8 mouse cellular contexts compared by ENCODE assay signal in genomic region chr11:98786359-98787214, GRCm38 (mm10). TPM values are rescaled to one million over a fixed set of nuclear protein-coding genes. Genes with fewer than 3 reads are reported as not detected.
DNase-seq lines count a peak whose midpoint lies in the region; ATAC-seq and TF ChIP-seq lines count a peak whose summit lies in the region.

No protein-coding gene starts in this region.

- peak; percentile 86 for TF ChIP-seq CTCF in cortical plate, adult 2 months (IDR thresholded peaks at IDR 0.05; ENCODE audit: extremely low read depth, insufficient read depth, low read length)

- H3K4me1 ChIP-seq in cortical plate, adult 2 months (ENCODE audit: control insufficient read depth, insufficient read depth, low read length) = peaks cover 13% of the 10 kb centered on the region
- peaks cover 90% of the 10 kb centered on the region for H3K4me1 ChIP-seq in megakaryocyte, embryonic 14.5 days

- H3K9me3 ChIP-seq in megakaryocyte, embryonic 14.5 days = no peaks in the 10 kb centered on the region

- 0 out of 2 replicates have a peak, but pooled peaks have one; percentile 33 for TF ChIP-seq POLR2A in cortical plate, adult 2 months (IDR thresholded peaks at IDR 0.05; ENCODE audit: extremely low read depth, insufficient read depth, low read length)

- peak; percentile 49 for ATAC-seq in inflammation-experienced regulatory T-cells, adult 6 months

- H3K36me3 ChIP-seq in megakaryocyte, embryonic 14.5 days (replicated peaks; ENCODE audit: low read length) = no peaks in the 10 kb centered on the region

- DNase-seq in adrenal gland, adult (ENCODE audit: inconsistent age in 2 of 2, low spot score in 1 of 2) = peak; percentile 96 to 100
- peak; percentile 97 for DNase-seq in gastrocnemius, postnatal 10 days
- DNase-seq in left cerebral cortex, adult 9 months (ENCODE audit: low spot score in 2 of 2) = peak; percentile 92 to 99
- peak; percentile 90 for DNase-seq in right cerebral cortex, postnatal 14 days
- DNase-seq in urinary bladder, postnatal 36 days (ENCODE audit: low spot score in 2 of 2) = peak; percentile 92 to 97

- no peaks in the 10 kb centered on the region for H3K27me3 ChIP-seq in megakaryocyte, embryonic 14.5 days (replicated peaks)

- peak overlapping the region; percentile 97 for H3K27ac ChIP-seq in cortical plate, adult 2 months (ENCODE audit: insufficient read depth, low read length)

- peak overlapping the region; percentile 16; the same call in 1 of the 2 replicates for H3K4me3 ChIP-seq in cortical plate, adult 2 months (ENCODE audit: insufficient read depth, low read length)
- H3K4me3 ChIP-seq in megakaryocyte, embryonic 14.5 days (replicated peaks) = peak overlapping the region; percentile 91

RNA-seq across cellular contexts. Expression of gene Msl1, which starts 8.7 kb away (rescaled TPM):
- polyA plus RNA-seq in cortical plate, adult 2 months (2012; rRNA removed) = 119 and 131 TPM in 2 replicates
- total RNA-seq in gastrocnemius, postnatal 10 days (2021) = 10 to 100 TPM; 62.6 to 74.1 TPM
- 10 to 100 TPM; 16.7 to 26.3 (median 20.4) TPM for polyA plus RNA-seq in inflammation-experienced regulatory T-cells, adult 6 months (2017; shearing (Covaris generic))
- polyA plus RNA-seq in megakaryocyte, embryonic 14.5 days (2012; ENCODE audit: insufficient read depth, low replicate concordance) = 30.0 and 46.8 TPM in 2 replicates

RNA-seq across cellular contexts. Expression of gene Nr1d1, which starts 11.5 kb away (rescaled TPM):
- polyA plus RNA-seq in cortical plate, adult 2 months (2012; rRNA removed) = 153 and 156 TPM in 2 replicates
- 10 to 100 TPM; 42.4 to 58.7 TPM for total RNA-seq in gastrocnemius, postnatal 10 days (2021)
- 1 to 10 TPM; 6.5 to 8.4 (median 7.3) TPM for polyA plus RNA-seq in inflammation-experienced regulatory T-cells, adult 6 months (2017; shearing (Covaris generic))
- polyA plus RNA-seq in megakaryocyte, embryonic 14.5 days (2012; ENCODE audit: insufficient read depth, low replicate concordance) = 5.6 and 22.1 TPM in 2 replicates

RNA-seq across cellular contexts. Expression of gene Casc3, which starts 18.1 kb away (rescaled TPM):
- 44.9 and 47.4 TPM in 2 replicates for polyA plus RNA-seq in cortical plate, adult 2 months (2012; rRNA removed)
- 10 to 100 TPM; 19.1 to 26.2 TPM for total RNA-seq in gastrocnemius, postnatal 10 days (2021)
- 10 to 100 TPM in 2 of 3 experiments, 1 to 10 TPM in 1; 8.7 to 14.8 (median 11.6) TPM for polyA plus RNA-seq in inflammation-experienced regulatory T-cells, adult 6 months (2017; shearing (Covaris generic))
- polyA plus RNA-seq in megakaryocyte, embryonic 14.5 days (2012; ENCODE audit: insufficient read depth, low replicate concordance) = 10.6 and 13.2 TPM in 2 replicates

RNA-seq across cellular contexts. Expression of gene Thra, which starts 46.1 kb away (rescaled TPM):
- polyA plus RNA-seq in cortical plate, adult 2 months (2012; rRNA removed) = 721 and 771 TPM in 2 replicates
- 100 to 1,000 TPM; 149 to 169 TPM for total RNA-seq in gastrocnemius, postnatal 10 days (2021)
- polyA plus RNA-seq in inflammation-experienced regulatory T-cells, adult 6 months (2017; shearing (Covaris generic)) = 1 to 10 TPM; 1.3 to 6.3 (median 5.2) TPM
- 37.6 and 38.9 TPM in 2 replicates for polyA plus RNA-seq in megakaryocyte, embryonic 14.5 days (2012; ENCODE audit: insufficient read depth, low replicate concordance)

RNA-seq across cellular contexts. Expression of gene Rapgefl1, which starts 50.0 kb away (rescaled TPM):
- polyA plus RNA-seq in cortical plate, adult 2 months (2012; rRNA removed) = 153 and 181 TPM in 2 replicates
- 1 to 10 TPM; 1.9 to 2.6 TPM for total RNA-seq in gastrocnemius, postnatal 10 days (2021)
- polyA plus RNA-seq in inflammation-experienced regulatory T-cells, adult 6 months (2017; shearing (Covaris generic)) = under 1 TPM in 2 of 3 experiments, not detected in 1; 0.32 to 0.63 TPM
- polyA plus RNA-seq in megakaryocyte, embryonic 14.5 days (2012; ENCODE audit: insufficient read depth, low replicate concordance) = 0.29 TPM in 1 of 2 replicates, not detected in the other

Comparison
In these comparisons a context has a peak if more than half of its experiments do, and no peak if none do; other contexts are left out.
1. Peak in every context shown above with its lines: DNase-seq, ATAC-seq, H3K4me3 ChIP-seq and H3K27ac ChIP-seq.